Mouse (Mus musculus): ENCODE results near the gene Hist2h2aa1. TPM values are rescaled to one million over a fixed set of nuclear protein-coding genes. Genes with fewer than 3 reads are reported as not detected.
"Not testable (repeated sequence)": the region's sequence is repeated elsewhere in the genome, so short reads cannot be mapped to it uniquely, and the experiment has no call there.

The Hist2h2aa1 gene
- polyA plus RNA-seq (2015; fragmentation: Nextera tagmentation; extraction: Ambion mirVana) = 11.8 and 12.6 TPM in 2 replicates

DNA sequence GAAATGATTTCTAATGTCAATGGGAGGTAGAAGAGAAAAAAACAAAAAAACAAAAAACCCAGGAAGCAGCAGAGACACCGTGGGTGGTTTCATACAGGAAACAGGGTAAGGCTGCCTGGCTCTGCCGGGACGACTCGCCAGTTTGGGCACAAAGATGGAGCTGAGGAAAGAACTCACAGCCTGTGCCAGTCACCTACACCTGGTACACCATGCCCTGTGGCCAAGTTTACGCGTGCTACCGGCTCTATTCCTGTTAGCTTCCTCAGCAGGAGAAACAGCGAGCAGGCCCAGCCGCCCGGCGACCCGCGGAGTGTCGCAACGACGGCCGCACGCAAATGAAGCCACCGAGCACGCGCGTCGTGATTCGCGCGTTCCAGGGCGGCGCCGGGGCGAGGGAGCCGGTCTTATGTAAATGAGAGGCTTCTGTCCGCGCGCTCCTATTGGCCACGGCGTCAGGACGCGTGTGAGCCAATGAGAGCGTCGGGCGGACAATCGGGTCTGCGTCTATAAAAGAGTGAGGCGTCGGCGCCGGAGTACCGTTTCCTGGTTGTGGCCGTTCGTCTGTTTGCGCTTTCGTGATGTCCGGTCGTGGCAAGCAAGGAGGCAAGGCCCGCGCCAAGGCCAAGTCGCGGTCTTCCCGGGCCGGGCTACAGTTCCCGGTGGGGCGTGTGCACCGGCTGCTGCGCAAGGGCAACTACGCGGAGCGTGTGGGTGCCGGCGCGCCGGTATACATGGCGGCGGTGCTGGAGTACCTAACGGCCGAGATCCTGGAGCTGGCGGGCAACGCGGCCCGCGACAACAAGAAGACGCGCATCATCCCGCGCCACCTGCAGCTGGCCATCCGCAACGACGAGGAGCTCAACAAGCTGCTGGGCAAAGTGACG lies at the start of gene Hist2h2aa1:
Gene Hist2h2aa1 (plus strand): TSS at position 495 of the 884 bp plus-strand sequence.
- peak within 1 kb of the TSS; percentile 69 for H3K4me2 ChIP-seq (ENCODE audit: low read depth, low read length)
- H3K27ac ChIP-seq (ENCODE audit: low read length) = peak within 1 kb of the TSS; percentile 97
- WGBS = 0% methylated on average over 20 of the region's 88 CpGs
- H3K4me3 ChIP-seq (ENCODE audit: low read length) = peak within 1 kb of the TSS; percentile 57
- ATAC-seq (replicated peaks; ENCODE audit: extremely low read depth, insufficient read depth, low FRiP score) = peak; percentile 83
- H3K9me3 ChIP-seq (replicated peaks; ENCODE audit: control insufficient read depth, low read length); H3K36me3 ChIP-seq (ENCODE audit: control insufficient read depth, insufficient read depth); H3K27me3 ChIP-seq (ENCODE audit: control insufficient read depth, insufficient read depth, low read length): not testable (repeated sequence)
- peak within 1 kb of the TSS; percentile 82 for H3K9ac ChIP-seq (ENCODE audit: low read length)
- peaks cover 26% of the 10 kb centered on the region for H3K4me1 ChIP-seq (ENCODE audit: control insufficient read depth, insufficient read depth, low read length)

DNA sequence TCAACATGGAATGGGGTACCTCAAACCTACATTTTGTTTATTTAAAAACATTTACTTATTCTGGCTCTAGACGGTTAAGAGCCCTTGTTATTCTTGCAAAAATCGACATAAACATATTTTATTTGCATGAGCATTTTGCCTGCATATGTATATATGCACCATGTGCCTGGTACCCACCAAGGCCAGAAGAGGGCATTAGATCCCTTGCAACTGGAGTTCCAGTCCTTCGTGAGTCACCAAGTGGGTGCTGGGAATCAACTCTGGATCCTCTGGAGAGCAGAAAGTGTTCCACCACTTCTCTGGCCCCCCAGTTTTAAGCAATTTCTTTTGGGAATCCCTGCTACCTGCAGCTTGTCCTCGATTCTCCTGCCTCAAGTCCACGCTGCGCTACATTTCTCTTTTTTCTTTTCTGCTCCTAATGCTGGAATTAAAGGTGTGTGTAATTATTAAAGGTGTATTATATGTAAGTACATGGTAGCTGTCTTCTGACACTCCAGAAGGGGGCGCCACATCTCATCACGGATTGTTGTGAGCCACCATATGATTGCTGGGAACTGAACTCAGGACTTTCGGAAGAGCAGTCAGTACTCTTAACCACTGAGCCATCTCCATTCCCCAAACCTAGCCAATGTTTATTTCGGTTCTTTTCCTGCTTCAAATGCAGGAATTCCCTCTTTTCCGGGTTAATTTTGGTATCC lies 49.5 kb upstream of the Hist2h2aa1 start:
- ATAC-seq (replicated peaks; ENCODE audit: extremely low read depth, insufficient read depth, low FRiP score) = no peak
- WGBS = 88% methylated on average over 11 of the region's 11 CpGs
- H3K27ac ChIP-seq (ENCODE audit: low read length) = no peak overlapping the region

DNA sequence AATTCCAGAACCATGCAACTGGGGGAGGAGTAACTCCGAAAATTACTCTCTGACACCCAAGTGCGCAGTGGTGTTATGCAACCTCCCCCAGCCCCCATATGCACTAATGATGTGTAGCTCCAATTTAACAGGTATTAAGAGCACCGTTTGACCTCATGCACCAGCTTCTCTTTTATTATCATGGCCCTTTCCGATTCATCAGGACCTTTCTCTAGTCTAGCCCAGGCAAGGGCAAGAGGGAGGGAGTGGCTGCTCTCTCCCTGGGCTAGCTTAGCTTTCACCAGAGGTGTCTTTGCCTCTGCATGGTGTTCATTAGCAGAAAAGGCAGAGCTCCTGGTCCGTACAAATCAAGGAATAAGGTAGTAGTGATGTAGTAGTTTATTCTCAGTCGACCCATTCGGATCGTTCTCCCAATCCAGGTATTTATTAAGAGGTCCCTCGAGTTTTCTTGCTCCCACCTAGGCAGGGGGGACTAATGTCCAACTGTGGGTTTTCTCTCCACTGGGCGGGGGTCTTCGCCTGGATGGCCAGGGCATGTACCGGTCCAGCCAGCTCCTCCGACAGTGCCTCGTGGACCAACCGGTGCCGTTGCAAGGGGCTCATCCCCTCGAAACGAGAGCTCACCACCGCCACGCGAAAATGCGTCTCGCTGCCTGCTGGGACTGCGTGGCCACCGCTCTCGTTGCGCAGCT lies 48.7 kb upstream of the Hist2h2aa1 start:
- Histone ChIP-seq H3K4me3 (ENCODE audit: low read length) (peak overlapping the region; percentile 78), H3K27me3 (ENCODE audit: control insufficient read depth, insufficient read depth, low read length) (no peaks in the 10 kb centered on the region), H3K27ac (ENCODE audit: low read length) (peak overlapping the region; percentile 88), H3K9me3 (replicated peaks; ENCODE audit: control insufficient read depth, low read length) (peaks cover 6% of the 10 kb centered on the region), H3K9ac (ENCODE audit: low read length) (peak overlapping the region; percentile 90), H3K36me3 (ENCODE audit: control insufficient read depth, insufficient read depth) (peaks cover 9% of the 10 kb centered on the region), H3K4me2 (ENCODE audit: low read depth, low read length) (peak overlapping the region; percentile 93), H3K4me1 (ENCODE audit: control insufficient read depth, insufficient read depth, low read length) (peaks cover 11% of the 10 kb centered on the region)
- 20% methylated on average over 27 of the region's 27 CpGs for WGBS
- no peak for ATAC-seq (replicated peaks; ENCODE audit: extremely low read depth, insufficient read depth, low FRiP score)

More for the DNA sequence above, 49.5 kb upstream of the Hist2h2aa1 start:
- H3K9me3 ChIP-seq (replicated peaks; ENCODE audit: control insufficient read depth, low read length) = peaks cover 6% of the 10 kb centered on the region
- no peak overlapping the region for H3K9ac ChIP-seq (ENCODE audit: low read length)
- no peaks in the 10 kb centered on the region for H3K27me3 ChIP-seq (ENCODE audit: control insufficient read depth, insufficient read depth, low read length)
- peaks cover 9% of the 10 kb centered on the region for H3K36me3 ChIP-seq (ENCODE audit: control insufficient read depth, insufficient read depth)
- peaks cover 11% of the 10 kb centered on the region for H3K4me1 ChIP-seq (ENCODE audit: control insufficient read depth, insufficient read depth, low read length)
- H3K4me3 ChIP-seq (ENCODE audit: low read length) = no peak overlapping the region
- no peak overlapping the region for H3K4me2 ChIP-seq (ENCODE audit: low read depth, low read length)

DNA sequence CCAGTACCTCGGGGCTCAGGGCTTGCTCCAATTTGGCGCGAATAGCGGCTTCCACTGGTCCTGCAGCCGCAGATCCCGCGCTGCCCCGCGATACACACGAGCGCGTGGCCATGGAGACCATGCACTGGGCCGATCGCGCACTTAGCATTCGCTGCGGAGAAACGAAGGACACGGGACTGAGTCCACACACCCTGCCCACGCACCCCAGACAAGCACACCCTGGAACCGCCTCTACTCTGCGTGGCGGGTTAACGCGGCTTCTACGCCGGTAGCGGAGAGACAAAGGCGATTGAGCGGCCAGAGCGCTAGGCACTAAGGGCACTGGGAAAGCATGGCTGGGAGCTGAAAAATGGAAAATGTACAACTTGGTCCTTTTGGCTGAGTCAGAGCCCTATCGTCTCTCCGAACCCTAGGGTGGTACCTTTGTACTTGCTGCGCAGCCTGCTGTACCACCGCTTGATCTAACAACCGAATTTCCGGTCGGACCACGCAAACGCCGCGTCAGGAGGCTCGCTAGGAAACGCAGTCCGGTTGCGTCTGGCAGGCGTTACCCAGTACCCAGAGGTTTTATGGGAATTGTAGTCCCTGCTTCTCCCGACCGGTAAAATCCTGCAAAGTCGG lies 48.1 kb upstream of the Hist2h2aa1 start:
- peak overlapping the region; percentile 90 for H3K9ac ChIP-seq (ENCODE audit: low read length)
- H3K4me1 ChIP-seq (ENCODE audit: control insufficient read depth, insufficient read depth, low read length) = peaks cover 11% of the 10 kb centered on the region
- no peaks in the 10 kb centered on the region for H3K27me3 ChIP-seq (ENCODE audit: control insufficient read depth, insufficient read depth, low read length)
- H3K36me3 ChIP-seq (ENCODE audit: control insufficient read depth, insufficient read depth) = peaks cover 9% of the 10 kb centered on the region
- peak overlapping the region; percentile 78 for H3K4me3 ChIP-seq (ENCODE audit: low read length)
- peak overlapping the region; percentile 88 for H3K27ac ChIP-seq (ENCODE audit: low read length)
- peaks cover 6% of the 10 kb centered on the region for H3K9me3 ChIP-seq (replicated peaks; ENCODE audit: control insufficient read depth, low read length)
- peak overlapping the region; percentile 93 for H3K4me2 ChIP-seq (ENCODE audit: low read depth, low read length)
- under 1% methylated on average over 50 of the region's 50 CpGs for WGBS
- ATAC-seq (replicated peaks; ENCODE audit: extremely low read depth, insufficient read depth, low FRiP score) = peak; percentile 89

DNA sequence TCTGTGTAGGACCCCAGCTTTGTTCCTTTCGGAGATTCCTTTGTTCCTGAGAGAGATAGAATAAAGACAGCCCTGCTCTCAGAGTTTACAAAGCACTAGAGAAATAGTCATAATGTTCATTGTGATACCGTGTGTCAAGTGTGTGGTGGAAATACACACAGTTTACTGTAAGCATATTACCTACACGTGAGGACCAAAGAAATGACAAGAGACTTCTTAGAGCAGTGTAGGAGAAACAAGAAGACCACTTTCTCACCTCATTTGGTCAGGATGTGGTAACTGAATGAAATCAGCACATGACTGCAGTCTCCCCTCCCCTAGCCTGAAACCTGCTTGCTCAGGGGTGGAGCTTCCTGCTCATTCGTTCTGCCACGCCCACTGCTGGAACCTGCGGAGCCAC lies 47.1 kb upstream of the Hist2h2aa1 start:
- WGBS = 9% methylated on average over 6 of the region's 6 CpGs
- ATAC-seq (replicated peaks; ENCODE audit: extremely low read depth, insufficient read depth, low FRiP score) = no peak; the same call in 1 of the 2 replicates
- H3K27me3 ChIP-seq (ENCODE audit: control insufficient read depth, insufficient read depth, low read length) = no peaks in the 10 kb centered on the region
- peak overlapping the region; percentile 93 for H3K4me2 ChIP-seq (ENCODE audit: low read depth, low read length)
- H3K4me3 ChIP-seq (ENCODE audit: low read length) = peak overlapping the region; percentile 78
- H3K9ac ChIP-seq (ENCODE audit: low read length) = peak overlapping the region; percentile 54
- peaks cover 8% of the 10 kb centered on the region for H3K36me3 ChIP-seq (ENCODE audit: control insufficient read depth, insufficient read depth)
- H3K9me3 ChIP-seq (replicated peaks; ENCODE audit: control insufficient read depth, low read length) = peaks cover 6% of the 10 kb centered on the region
- H3K27ac ChIP-seq (ENCODE audit: low read length) = peak overlapping the region; percentile 37; the same call in 1 of the 2 replicates
- peaks cover 11% of the 10 kb centered on the region for H3K4me1 ChIP-seq (ENCODE audit: control insufficient read depth, insufficient read depth, low read length)

DNA sequence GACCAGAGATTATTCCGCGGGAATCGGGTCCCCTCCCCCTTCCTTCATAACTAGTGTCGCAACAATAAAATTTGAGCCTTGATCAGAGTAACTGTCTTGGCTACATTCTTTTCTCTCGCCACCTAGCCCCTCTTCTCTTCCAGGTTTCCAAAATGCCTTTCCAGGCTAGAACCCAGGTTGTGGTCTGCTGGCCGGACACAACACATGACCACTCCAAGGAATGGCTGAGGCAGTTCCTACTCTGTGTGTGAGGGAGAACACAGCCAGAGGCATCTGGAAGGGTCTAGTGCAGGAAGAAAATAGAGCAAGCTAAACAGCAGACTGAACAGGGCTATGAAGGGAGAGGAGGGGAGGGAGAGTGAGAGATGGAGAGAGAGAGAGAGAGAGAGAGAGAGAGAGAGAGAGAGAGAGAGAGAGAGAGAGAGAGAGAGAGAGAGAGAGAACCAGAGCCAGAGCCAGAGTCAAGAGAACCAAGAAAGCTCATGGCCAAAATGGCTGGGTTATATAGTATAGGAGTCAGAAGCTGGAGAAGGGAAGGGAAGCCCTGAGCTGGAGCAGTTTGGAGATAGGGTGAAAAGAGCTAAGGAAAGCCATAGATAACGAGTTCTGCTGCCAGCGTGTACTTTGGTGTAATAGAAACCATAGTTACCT lies 46.6 kb upstream of the Hist2h2aa1 start:
- not testable (repeated sequence) for H3K27ac ChIP-seq (ENCODE audit: low read length)
- WGBS = 25% methylated on average over 6 of the region's 8 CpGs
- peak overlapping the region; percentile 93 for H3K4me2 ChIP-seq (ENCODE audit: low read depth, low read length)

DNA sequence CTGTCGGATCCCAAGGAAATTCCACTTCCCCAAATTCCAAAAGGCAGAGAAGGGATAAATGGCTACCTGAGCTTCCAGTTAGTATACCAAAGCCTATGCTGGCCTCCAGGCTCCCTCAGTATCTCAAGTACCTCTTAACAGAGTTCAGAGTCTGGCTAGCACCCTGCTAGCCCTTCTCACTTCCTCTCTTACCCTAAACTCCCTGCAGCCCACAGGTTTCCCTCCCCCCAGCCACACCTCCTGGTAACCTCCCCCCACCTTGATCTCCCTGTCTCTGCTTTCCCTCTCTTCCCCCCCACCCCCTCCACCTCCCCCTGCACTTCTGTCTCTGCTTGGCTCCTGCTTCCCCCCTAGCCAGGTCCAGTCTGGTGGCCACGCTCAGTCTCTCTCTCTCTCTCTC lies 45.6 kb upstream of the Hist2h2aa1 start:
- H3K4me3 ChIP-seq (ENCODE audit: low read length) = no peak overlapping the region
- 27% methylated on average over 2 of the region's 2 CpGs for WGBS
- H3K9me3 ChIP-seq (replicated peaks; ENCODE audit: control insufficient read depth, low read length) = peaks cover 6% of the 10 kb centered on the region
- H3K27ac ChIP-seq (ENCODE audit: low read length) = no peak overlapping the region
- peaks cover 11% of the 10 kb centered on the region for H3K4me1 ChIP-seq (ENCODE audit: control insufficient read depth, insufficient read depth, low read length)
- no peak overlapping the region for H3K4me2 ChIP-seq (ENCODE audit: low read depth, low read length)
- no peaks in the 10 kb centered on the region for H3K27me3 ChIP-seq (ENCODE audit: control insufficient read depth, insufficient read depth, low read length)
- no peak overlapping the region for H3K9ac ChIP-seq (ENCODE audit: low read length)
- H3K36me3 ChIP-seq (ENCODE audit: control insufficient read depth, insufficient read depth) = peaks cover 6% of the 10 kb centered on the region
- ATAC-seq (replicated peaks; ENCODE audit: extremely low read depth, insufficient read depth, low FRiP score) = no peak

More for the DNA sequence above, 46.6 kb upstream of the Hist2h2aa1 start:
- H3K9me3 ChIP-seq (replicated peaks; ENCODE audit: control insufficient read depth, low read length); H3K9ac ChIP-seq (ENCODE audit: low read length); H3K27me3 ChIP-seq (ENCODE audit: control insufficient read depth, insufficient read depth, low read length); ATAC-seq (replicated peaks; ENCODE audit: extremely low read depth, insufficient read depth, low FRiP score); H3K4me3 ChIP-seq (ENCODE audit: low read length); H3K36me3 ChIP-seq (ENCODE audit: control insufficient read depth, insufficient read depth): not testable (repeated sequence)
- H3K4me1 ChIP-seq (ENCODE audit: control insufficient read depth, insufficient read depth, low read length) = peaks cover 11% of the 10 kb centered on the region

DNA sequence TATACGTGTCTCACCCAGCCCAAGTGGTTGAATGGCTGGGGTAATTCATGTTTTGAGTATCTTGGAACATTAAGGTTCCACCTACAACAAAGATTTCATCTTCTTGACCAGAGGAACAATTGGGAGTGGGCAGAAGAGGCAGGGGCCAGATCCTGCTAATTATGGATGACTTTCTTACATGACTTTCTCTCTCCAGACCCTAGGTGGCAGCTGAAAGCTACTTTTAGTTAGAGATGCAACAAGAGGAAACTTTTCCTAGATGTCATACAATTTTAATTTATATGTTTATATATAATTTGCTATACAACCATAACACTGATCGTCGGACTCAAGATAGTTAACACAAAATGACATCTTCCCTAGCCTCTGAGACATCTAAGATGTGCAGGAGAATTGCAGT lies 37.5 kb upstream of the Hist2h2aa1 start:
- no peaks in the 10 kb centered on the region for H3K27me3 ChIP-seq (ENCODE audit: control insufficient read depth, insufficient read depth, low read length)
- no peak overlapping the region for H3K4me3 ChIP-seq (ENCODE audit: low read length)
- no peak overlapping the region for H3K27ac ChIP-seq (ENCODE audit: low read length)
- no peak overlapping the region for H3K9ac ChIP-seq (ENCODE audit: low read length)
- 0 out of 2 replicates have a peak, but pooled peaks cover 2% of the 10 kb centered on the region for H3K4me1 ChIP-seq (ENCODE audit: control insufficient read depth, insufficient read depth, low read length)
- no peak overlapping the region for H3K4me2 ChIP-seq (ENCODE audit: low read depth, low read length)
- ATAC-seq (replicated peaks; ENCODE audit: extremely low read depth, insufficient read depth, low FRiP score) = no peak
- H3K36me3 ChIP-seq (ENCODE audit: control insufficient read depth, insufficient read depth) = no peaks in the 10 kb centered on the region
- no peaks in the 10 kb centered on the region for H3K9me3 ChIP-seq (replicated peaks; ENCODE audit: control insufficient read depth, low read length)
- 80% methylated on average over 3 of the region's 3 CpGs for WGBS
